Mouse (Mus musculus): ENCODE results near the gene Entpd8. TPM values are rescaled to one million over a fixed set of nuclear protein-coding genes. Genes with fewer than 3 reads are reported as not detected.

Entpd8 gene
- polyA plus RNA-seq, 1 experiment = 1.8 TPM

- no peak for DNase-seq (ENCODE audit: low read depth)
Measured at GRCm38 (mm10) chr2:25095109-25095850, 15.2 kb downstream of the Entpd8 start, which contains the start of gene Noxa1. Gene Noxa1 (minus strand): TSS chr2:25095149.

GRCm38 (mm10) chr2:25098005-25098615 lies 18.0 kb downstream of the Entpd8 start:
- no peak for DNase-seq (ENCODE audit: low read depth)

- DNase-seq (ENCODE audit: low read depth) = no peak
Measured at GRCm38 (mm10) chr2:25098956-25099355, 18.9 kb downstream of the Entpd8 start.

GRCm38 (mm10) chr2:25099703-25100102 lies 19.6 kb downstream of the Entpd8 start:
- DNase-seq (ENCODE audit: low read depth) = no peak

GRCm38 (mm10) chr2:25104122-25104521 lies 24.0 kb downstream of the Entpd8 start:
- DNase-seq (ENCODE audit: low read depth) = no peak

DNA sequence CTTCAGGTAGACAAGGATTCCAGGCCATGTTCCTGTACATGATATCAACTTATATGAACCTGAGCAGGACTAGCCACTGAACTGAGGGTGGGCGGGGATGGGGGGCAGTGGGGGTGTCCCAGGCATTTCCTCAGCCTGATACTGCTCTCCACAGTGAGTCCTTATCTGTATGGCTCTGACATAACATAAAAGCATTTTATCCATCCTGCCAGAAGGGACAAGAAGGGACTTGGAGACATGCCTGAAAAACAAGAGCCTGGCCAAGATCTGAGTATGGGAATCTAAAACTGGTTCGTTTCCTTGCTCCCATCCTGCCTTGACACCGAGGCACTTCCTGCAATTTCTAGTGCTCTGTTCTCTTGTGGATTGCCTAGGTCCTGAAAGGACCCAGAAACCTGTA lies 25.9 kb downstream of the Entpd8 start:
- no peak for DNase-seq (ENCODE audit: low read depth)

GRCm38 (mm10) chr2:25109487-25109886 lies 29.4 kb downstream of the Entpd8 start:
- DNase-seq (ENCODE audit: low read depth) = no peak

- no peak for DNase-seq (ENCODE audit: low read depth)
Measured at GRCm38 (mm10) chr2:25110505-25111183, 30.5 kb downstream of the Entpd8 start.

- no peak for DNase-seq (ENCODE audit: low read depth)
Measured at GRCm38 (mm10) chr2:25111184-25111791, 31.2 kb downstream of the Entpd8 start.

GRCm38 (mm10) chr2:25114308-25114707 lies 34.2 kb downstream of the Entpd8 start:
- no peak for DNase-seq (ENCODE audit: low read depth)

- DNase-seq (ENCODE audit: low read depth) = no peak
Measured at GRCm38 (mm10) chr2:25115442-25115841, 35.3 kb downstream of the Entpd8 start.

GRCm38 (mm10) chr2:25120963-25121362 lies 40.9 kb downstream of the Entpd8 start:
- DNase-seq (ENCODE audit: low read depth) = no peak

DNA sequence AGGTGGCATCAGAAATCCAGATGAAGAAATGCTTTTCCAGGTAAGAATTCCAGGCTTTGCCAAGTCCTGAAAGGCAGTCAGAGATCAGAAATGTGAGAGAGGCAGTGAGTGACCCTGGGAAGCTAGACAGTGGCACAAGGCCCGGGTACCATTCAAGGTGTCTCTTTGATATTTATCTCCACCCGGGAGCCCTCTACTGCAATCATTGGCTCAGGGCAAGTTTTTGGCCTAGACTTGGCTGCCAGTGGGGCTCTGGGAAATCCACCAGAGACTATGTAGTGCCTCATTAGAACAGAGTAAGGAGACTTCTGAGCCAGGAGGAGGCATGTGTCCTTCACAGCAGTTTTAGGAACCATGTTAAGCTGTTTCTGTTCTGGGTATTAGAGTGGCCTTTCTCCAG lies 42.6 kb downstream of the Entpd8 start:
- DNase-seq (ENCODE audit: low read depth) = no peak

GRCm38 (mm10) chr2:25123527-25123926 lies 43.4 kb downstream of the Entpd8 start:
- no peak for DNase-seq (ENCODE audit: low read depth)

GRCm38 (mm10) chr2:25124411-25124810 lies 44.3 kb downstream of the Entpd8 start:
- DNase-seq (ENCODE audit: low read depth) = no peak

GRCm38 (mm10) chr2:25125146-25125545 lies 45.0 kb downstream of the Entpd8 start:
- DNase-seq (ENCODE audit: low read depth) = no peak

GRCm38 (mm10) chr2:25126011-25127010 lies 46.2 kb downstream of the Entpd8 start:
- DNase-seq (ENCODE audit: low read depth) = no peak

DNA sequence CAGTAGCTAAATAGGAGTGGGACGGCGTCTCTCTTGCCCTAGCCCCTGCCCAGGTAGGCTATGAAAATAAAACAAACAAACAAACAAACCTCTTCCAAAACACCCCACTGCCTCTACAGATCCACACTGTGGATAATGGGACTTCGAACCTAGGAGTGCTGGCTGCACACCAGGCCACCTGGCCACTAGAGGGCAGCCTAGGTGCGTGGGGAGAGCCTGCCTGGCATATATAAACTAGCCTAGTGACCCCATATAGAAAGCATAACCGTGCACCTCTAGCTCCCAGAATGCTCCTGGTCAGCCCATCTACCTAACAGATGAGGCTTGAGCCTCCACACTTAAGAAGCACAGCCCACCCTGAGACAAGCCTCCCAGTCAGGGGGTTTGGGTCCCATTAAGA lies 47.1 kb downstream of the Entpd8 start:
- DNase-seq (ENCODE audit: low read depth) = no peak

DNA sequence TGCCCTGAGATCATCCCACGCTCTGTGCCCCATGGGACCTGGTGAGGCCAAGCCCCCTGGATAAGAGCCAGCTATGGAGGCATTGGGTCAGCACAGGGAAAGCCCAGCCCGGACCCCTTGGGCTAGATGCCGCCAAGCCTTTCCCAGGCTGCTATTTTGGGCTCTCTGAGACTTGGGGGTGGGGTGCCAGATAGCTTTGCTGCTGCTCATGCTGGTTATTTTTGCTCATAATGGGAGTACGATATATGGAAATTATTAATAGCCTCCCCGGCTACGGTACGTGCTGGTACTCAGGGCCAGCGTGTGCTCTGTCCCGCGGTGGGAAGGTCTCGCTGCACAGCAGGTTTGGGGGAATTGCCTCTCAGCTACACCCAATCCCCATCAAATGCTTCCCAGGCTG lies 48.0 kb downstream of the Entpd8 start:
- no peak for DNase-seq (ENCODE audit: low read depth)

DNA sequence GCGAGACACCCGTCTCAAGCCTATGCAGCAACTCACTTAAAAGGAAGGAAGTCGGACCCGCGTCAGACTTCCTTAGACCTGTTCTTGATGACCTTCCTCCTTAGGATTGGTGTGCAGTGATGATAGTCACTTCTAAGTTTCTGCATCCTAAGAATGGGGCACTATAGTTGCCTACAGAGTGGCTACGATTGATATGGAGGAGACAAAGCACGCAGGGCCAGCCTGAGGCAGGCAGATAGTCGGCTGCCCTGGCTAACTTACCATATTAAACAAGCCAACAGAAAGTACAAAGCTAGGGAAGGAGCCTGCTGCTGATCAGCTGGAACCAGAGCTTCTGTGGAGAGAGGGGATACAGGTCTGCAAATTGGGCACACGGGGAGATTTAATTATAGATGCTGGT lies 51.5 kb downstream of the Entpd8 start:
- no peak for DNase-seq (ENCODE audit: low read depth)

All from gonadal fat pad, adult 2 months (tissue).